Mouse (Mus musculus) cerebellum, adult 11-12 months (tissue): ENCODE measurements around the gene Slc25a25.
A peak's percentile ranks its signal among the peaks of the same experiment; 100 is the strongest.

ENCODE experiments used
- DNase-seq: peaks from one replicate; pipeline ENCODE4 v3.0.0; 2022

The Slc25a25 gene

DNA sequence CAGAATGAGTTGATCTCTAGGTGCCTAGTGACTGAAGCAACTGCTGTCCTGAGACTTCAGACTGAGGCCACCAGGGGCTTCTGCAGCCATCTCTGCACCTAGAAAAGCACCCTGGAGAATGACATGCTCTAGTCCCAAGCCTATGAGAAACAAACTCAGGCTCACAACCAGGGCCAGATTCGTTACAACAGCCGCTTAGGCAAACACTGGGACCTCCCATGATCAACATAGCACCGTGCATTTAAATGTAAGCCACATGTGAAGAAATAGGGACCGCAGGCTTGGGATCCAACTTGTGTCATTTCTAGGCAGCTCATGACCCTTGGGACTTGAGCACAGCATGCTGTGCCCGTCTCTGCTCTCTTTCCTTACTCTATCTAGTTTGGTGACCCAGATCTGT lies 23.5 kb downstream of the Slc25a25 start:
- no peak for DNase-seq

- no peak for DNase-seq
Observed at GRCm38 (mm10) chr2:32426141-32426540, 25.1 kb downstream of the Slc25a25 start.

DNA sequence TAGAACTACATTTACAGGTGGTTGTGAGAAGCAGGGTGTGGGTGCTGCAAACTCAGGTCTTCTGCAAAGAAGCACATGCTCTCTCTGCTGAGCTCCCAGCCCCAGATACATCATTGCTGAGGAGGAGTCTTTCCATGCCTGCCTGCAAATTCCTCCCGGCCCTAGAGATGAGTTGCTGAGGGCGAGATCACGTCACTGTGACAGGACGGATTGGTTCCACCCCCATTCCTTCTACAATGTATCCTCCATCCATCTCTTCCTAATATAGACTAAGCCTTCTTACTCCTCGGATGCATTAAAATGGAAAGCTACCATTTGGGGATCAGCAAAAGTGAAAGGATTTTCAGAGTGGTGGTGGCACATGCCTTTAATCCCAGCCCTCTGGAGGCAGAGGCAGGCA lies 25.7 kb downstream of the Slc25a25 start:
- DNase-seq = no peak

DNA sequence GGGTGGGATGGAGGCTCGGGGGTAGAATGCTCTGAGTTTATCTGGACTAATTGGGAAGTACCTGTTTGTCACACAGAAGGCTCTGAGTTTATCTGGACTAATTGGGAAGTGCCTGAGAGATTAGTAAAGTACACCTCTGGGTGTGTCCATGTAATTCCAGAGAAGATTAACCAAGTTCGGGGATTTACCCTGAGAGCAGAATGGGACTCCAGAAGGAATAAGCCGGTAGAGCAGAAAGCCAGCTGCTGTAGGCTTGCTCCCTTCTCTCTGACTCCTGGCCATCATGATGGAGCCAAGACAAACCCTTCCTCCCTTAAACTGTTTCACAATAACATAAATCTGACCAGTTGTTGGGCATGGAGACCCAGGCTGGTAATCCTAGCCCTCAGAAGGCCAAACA lies 26.4 kb downstream of the Slc25a25 start:
- DNase-seq = no peak

GRCm38 (mm10) chr2:32423481-32424331 lies 27.5 kb downstream of the Slc25a25 start:
- DNase-seq = peak; percentile 68

DNA sequence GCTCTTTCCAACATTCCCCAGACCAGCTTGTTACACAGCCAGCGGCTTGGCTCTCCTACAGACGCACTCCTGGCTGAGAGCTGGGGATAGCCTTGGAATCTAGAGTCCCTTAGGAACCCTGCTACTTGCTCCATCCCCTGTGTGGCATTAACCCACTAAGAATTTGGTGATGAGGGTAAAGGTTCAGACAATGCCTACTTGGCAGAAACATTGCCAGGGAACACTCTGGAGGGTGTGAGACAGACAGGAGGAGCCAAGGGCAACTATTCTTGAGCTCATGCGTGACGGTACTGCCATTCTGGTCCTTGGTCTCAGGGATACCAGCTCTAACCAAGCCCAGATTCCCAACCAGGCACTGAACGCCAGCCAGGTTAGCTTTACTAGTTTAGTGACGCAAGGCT lies 29.4 kb downstream of the Slc25a25 start:
- DNase-seq = no peak

DNA sequence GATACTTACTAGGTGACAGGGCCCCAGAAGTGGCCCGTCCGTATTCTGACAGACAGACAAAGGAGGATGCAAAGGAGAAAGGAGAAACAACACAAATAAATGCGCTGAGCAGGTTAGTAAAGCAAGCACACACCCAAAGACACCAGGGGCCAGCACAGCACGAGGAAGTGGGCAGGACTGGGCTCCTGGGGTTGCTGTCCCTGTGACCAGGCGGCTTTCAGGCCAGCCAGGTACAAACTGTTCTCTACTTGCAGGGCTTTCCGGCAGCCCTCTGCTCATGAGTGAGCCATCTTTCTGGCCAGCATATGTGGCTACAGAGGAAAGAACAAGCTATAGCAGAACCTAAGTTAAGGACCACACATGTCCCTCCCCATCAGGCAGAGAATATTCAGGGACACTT lies 30.6 kb downstream of the Slc25a25 start:
- DNase-seq = no peak

GRCm38 (mm10) chr2:32420066-32420608 lies 31.1 kb downstream of the Slc25a25 start:
- no peak for DNase-seq

DNA sequence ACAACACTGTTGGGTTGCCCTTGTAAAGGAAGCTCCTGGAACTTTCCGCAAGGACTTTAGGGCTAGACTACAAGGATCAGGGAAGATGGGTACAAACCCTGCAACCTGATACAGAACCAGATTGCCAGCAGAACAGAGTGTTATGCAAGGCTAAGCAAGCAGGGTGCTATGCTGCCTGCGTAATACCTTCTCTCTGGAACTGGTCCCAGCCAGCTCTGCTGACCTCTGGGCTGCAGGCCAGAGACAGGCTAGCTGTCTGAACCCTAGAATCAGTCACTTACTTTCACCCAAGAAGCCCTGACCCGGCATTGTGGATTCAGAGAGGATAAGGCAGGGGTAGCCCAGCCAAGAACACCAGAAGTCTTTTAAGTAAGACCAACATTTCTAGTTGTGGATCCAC lies 31.9 kb downstream of the Slc25a25 start:
- DNase-seq = peak; percentile 80

GRCm38 (mm10) chr2:32418430-32419151 lies 32.7 kb downstream of the Slc25a25 start:
- no peak for DNase-seq

- DNase-seq = no peak
Observed at GRCm38 (mm10) chr2:32417486-32417885, 33.8 kb downstream of the Slc25a25 start.

GRCm38 (mm10) chr2:32416556-32416955 lies 34.7 kb downstream of the Slc25a25 start:
- DNase-seq = no peak

DNA sequence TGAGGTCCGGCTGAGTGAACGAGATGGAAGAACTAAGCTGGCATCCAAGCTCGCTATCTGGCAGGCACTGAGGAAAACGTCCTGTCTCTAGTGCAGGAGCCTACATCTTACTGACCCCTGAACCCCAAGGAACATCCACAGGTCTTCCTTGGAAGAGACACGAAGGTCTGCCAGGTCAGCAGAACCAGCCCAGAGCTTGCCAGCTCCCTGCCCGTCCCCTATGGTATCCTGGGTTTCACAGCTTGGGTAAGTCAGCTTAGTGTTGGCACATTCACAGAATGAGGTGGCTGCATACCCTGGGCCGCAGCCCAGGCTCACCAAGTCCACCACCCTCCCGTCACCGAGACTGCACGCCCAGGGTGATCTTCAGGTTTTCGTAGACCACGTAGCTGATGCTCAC lies 35.4 kb downstream of the Slc25a25 start:
- DNase-seq = no peak

DNA sequence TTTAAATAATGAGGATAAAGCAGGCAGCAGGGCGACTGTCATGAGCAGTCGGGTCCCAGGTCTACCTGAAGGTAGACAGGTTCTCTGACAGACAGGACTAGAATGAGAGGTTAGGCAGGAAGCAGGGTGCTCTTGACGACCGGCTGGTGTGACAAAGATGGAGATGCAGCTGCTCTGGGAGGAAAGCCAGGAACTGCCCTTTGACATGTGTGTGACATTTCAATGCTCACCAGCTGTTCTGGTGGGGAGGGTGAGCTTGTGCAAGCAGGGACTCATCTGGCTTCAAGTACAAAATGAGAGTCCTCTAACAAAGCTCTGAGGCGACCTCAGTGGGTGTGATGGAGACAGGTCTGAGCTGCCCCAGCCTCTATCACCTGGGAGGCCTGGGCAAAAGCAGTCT lies 37.3 kb downstream of the Slc25a25 start:
- DNase-seq = no peak

DNA sequence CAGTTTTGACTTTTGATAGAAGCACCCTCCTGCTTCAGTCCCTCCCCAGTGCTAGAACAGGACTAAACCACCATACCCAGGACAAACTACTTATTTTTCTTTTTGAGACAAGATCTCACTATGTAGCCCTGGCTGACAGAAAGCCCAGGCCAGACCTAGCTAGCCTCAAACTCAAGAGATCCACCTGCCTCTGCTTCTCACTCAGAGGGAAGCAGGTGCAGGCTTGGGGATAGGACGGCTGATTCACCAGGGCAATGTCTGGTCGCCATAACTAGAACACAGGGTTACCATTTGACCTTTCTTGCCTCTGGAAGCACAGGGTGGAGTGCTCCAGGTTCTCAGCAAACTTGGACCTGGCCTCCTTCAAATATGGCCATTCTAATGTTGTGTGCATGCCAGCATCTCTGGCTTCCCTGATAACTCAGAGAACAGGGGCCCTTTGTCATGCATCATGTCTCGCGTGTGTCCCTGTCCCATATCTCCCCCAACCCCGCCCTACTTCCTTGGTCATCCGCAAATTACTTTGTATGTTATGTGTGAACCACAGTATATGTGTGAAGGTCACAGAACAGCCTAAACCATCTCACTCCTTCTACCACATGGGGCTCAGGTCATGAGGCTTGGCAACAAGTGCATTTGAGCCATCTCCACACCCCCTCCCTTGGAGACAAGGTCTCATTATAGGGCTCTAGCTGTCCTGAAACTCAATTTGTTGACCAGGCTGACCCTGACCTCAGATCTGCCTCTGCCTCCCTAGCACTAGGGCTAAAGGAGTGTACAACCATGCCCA lies 38.3 kb downstream of the Slc25a25 start:
- no peak for DNase-seq

DNA sequence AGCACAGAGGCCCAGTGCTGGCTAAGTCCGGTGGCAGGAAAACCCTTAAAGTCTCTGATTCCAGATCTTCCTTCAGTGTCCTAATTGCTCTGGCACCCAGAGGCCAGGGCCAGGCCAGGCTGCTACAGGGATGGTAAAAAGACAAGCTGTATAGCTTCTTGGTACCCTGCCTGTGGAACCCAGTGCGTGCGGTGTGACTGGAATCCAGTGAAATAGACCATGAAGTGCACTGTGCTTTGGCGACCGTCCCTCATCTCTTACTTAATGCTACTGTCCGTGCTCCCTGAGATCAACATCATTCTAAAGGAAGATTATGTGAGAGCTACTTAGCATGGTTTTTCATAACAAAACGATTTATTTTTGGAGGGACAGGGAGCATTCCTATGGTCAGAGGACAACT lies 39.8 kb downstream of the Slc25a25 start:
- DNase-seq = no peak

DNA sequence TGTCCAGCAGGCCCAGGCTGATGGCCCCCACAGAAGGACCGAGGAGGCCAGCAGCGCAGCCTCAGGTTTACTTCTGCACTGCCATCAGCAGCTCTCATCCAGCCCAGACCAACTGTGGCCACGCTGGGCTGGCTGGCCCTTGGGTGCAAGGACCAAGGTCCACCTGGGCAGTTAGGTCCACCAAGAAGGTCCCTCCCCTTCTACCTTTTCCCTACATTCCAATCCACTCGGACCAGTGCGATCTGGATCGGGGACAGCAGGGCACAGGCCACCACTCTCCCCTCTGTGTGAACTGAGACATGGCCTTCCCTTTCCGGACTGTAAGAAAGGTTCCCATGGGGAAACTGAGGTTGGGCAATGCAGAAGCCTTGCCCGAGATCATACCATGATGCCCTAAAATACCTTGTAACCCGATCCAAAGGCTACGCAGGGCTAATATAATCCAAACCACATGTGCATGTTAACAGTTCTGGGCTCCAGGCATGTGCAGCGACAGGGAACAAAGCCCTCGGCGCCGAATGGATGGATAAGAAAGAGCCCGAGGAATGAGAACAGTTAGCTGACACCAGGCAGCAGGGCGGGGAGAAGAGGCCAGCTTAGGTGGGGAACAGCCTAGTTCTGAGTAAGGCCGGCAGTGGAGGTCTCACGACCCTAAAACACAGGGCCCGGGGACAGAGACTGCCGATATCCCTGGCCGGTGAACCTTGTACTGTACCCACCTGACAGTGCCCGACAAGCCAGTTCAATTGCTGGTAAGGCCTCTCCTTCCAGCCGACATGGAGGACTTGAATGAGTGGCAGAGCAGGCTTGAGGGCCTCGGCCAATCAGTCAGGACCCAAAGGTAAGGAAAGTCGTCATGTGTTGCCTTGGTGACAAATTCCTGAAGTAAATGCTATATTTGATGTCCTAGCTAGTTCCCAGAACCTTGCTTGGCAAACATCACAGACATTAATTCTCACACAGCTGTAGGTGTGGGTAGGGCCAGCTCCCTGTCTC lies 42.5 kb downstream of the Slc25a25 start:
- DNase-seq = no peak

- no peak for DNase-seq
Observed at GRCm38 (mm10) chr2:32407144-32407824, 44.0 kb downstream of the Slc25a25 start.

DNA sequence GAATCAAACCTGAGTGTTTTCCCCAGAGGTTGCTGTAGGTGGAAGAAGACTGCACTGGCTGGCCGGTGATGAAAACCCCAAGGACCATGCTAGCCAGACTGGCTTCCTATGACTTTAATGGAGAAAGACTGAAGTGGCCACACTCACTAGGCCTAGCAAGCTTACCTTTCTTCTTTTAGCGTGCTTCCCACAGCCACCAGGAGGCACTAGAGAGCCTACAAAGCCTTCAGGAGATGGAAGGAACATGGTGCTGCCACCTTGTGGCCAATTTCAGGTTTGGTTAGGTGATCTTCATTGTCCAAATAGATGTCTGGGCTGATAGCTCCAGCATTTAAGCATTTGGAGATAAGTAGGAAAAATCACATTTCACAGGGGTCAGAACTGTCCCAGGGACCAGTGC lies 46.6 kb downstream of the Slc25a25 start:
- peak; percentile 88 for DNase-seq

GRCm38 (mm10) chr2:32396695-32397094 lies 54.5 kb downstream of the Slc25a25 start:
- no peak for DNase-seq

- peak; percentile 90 for DNase-seq
Observed at GRCm38 (mm10) chr2:32395946-32396621, 55.2 kb downstream of the Slc25a25 start.
